Mouse (Mus musculus): Measurements from ENCODE around the gene Ptprq. TPM values are rescaled to one million over a fixed set of nuclear protein-coding genes. Genes with fewer than 3 reads are reported as not detected.

Gene Ptprq
- polyA plus RNA-seq, 1 experiment from 2014 or later, result 0.08 TPM

GRCm38 (mm10) chr10:107484050-107484449, 235.8 kb downstream of the Ptprq start:
- 74% methylated on average over 10 of the region's 10 CpGs for WGBS
- ATAC-seq (ENCODE audit: low FRiP score, low read depth), result no peak
- no peak overlapping the region for H3K27ac ChIP-seq (replicated peaks)
- no peak overlapping the region for H3K9ac ChIP-seq
- no peaks in the 10 kb centered on the region for H3K9me3 ChIP-seq
- no peak overlapping the region for H3K4me3 ChIP-seq
- H3K4me1 ChIP-seq (replicated peaks), result no peaks in the 10 kb centered on the region
- no peaks in the 10 kb centered on the region for H3K27me3 ChIP-seq
- no peaks in the 10 kb centered on the region for H3K36me3 ChIP-seq
- 0 out of 2 replicates have a peak overlapping the region, but pooled peaks have one; percentile 9 for H3K4me2 ChIP-seq

DNA sequence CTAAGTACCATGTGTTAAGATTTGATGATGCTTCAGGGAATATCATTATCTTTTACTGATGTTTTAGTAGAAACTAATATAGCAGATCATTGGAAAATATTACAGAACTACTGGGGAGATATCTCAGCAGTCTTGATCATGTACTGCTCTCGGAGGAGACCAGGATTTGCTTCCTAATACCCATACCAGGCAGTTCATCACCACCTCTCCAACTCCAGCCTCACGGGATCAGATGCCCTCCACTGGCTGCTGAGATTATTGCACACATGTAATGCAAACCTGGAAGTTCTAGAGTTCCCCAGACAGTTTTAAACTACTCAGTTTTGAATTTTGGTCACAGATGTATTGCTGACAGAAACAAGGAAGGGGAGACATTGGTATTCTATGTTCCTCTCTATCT, 246.4 kb downstream of the Ptprq start:
- Histone ChIP-seq H3K4me1 (replicated peaks) (no peaks in the 10 kb centered on the region), H3K27ac (replicated peaks) (no peak overlapping the region), H3K9me3 (no peaks in the 10 kb centered on the region), H3K27me3 (no peaks in the 10 kb centered on the region), H3K4me2 (no peak overlapping the region), H3K36me3 (no peaks in the 10 kb centered on the region), H3K4me3 (no peak overlapping the region), H3K9ac (no peak overlapping the region)
- WGBS, result 61% methylated on average over 2 of the region's 2 CpGs
- ATAC-seq (ENCODE audit: low FRiP score, low read depth), result no peak

GRCm38 (mm10) chr10:107471712-107472111, 248.1 kb downstream of the Ptprq start:
- Histone ChIP-seq H3K9ac (no peak overlapping the region), H3K9me3 (no peaks in the 10 kb centered on the region), H3K4me3 (no peak overlapping the region), H3K27ac (replicated peaks) (no peak overlapping the region), H3K36me3 (no peaks in the 10 kb centered on the region), H3K27me3 (no peaks in the 10 kb centered on the region), H3K4me1 (replicated peaks) (no peaks in the 10 kb centered on the region), H3K4me2 (no peak overlapping the region)
- 54% methylated on average over 5 of the region's 5 CpGs for WGBS
- no peak for ATAC-seq (ENCODE audit: low FRiP score, low read depth)

DNA sequence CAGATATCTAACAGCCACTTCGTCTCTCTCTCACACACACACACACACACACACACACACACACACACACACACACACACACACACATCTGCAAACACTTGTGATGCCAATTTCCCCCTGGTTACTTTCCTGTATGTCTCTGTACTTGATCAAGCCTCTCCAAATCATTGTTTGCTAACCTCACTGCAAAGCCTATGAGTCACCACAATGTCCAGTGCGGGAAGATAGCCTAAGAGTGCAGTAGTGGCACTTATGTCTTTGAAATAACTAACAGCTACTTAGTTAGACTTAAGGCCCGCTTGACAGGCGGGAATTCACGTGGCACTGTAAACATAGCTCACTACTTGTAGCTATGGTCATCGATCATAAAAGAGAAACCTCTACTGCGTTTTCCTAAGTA, 252.0 kb downstream of the Ptprq start:
- no peak overlapping the region for H3K9ac ChIP-seq
- H3K4me3 ChIP-seq, result no peak overlapping the region
- 94% methylated on average over 7 of the region's 7 CpGs for WGBS
- H3K4me1 ChIP-seq (replicated peaks), result no peaks in the 10 kb centered on the region
- no peaks in the 10 kb centered on the region for H3K27me3 ChIP-seq
- H3K36me3 ChIP-seq, result no peaks in the 10 kb centered on the region
- H3K27ac ChIP-seq (replicated peaks), result no peak overlapping the region
- H3K9me3 ChIP-seq, result no peaks in the 10 kb centered on the region
- no peak overlapping the region for H3K4me2 ChIP-seq
- ATAC-seq (ENCODE audit: low FRiP score, low read depth), result no peak

Small RNA genes within 50 kb of the gene (microRNA-seq; reads per million reads assigned to microRNA genes)
- gene Gm44403, result not detected

Other genes starting within 250 kb of the Ptprq start
- 0.08 TPM in 1 of 2 replicates, not detected in the other for gene Myf5, start 233.9 kb downstream of the Ptprq start, polyA plus RNA-seq (2015; fragmentation: Nextera tagmentation; extraction: Ambion mirVana)
- gene Myf6, start 225.3 kb downstream of the Ptprq start, polyA plus RNA-seq (2015; fragmentation: Nextera tagmentation; extraction: Ambion mirVana), result 0.12 TPM in 1 of 2 replicates, not detected in the other
- 0.04 TPM in 2 replicates for gene Otogl, start 192.1 kb upstream of the Ptprq start, polyA plus RNA-seq (2015; fragmentation: Nextera tagmentation; extraction: Ambion mirVana)

All from hindbrain, embryonic 15.5 days (tissue).